Mouse (Mus musculus) lung, postnatal 0 days (tissue): Measurements from ENCODE around the gene Psrc1. TPM values are rescaled to one million over a fixed set of nuclear protein-coding genes. Genes with fewer than 3 reads are reported as not detected.

Experiments used
- ATAC-seq: fragments of 200-750 bp; cut with Nextera tagmentation; 2 replicates; pipeline ENCODE4 v1.8.0; 2017; ENCODE audit warnings: moderate library complexity
- DNase-seq: peaks from one replicate; pipeline ENCODE4 v3.0.0-alpha.2; 2016; ENCODE audit warnings: low spot score
- H3K27ac ChIP-seq: fragments of 300-500 bp; sonication (generic); 2 replicates; pipeline ENCODE4 v1.5.1; 2014; ENCODE audit warnings: antibody characterized with exemption, mild to moderate bottlenecking, low read length, mixed read lengths
- H3K27me3 ChIP-seq: fragments of 300-500 bp; sonication (generic); replicated peaks from 2 replicates; pipeline ENCODE4 v1.6.1; 2014; ENCODE audit warnings: low read length, mixed read lengths; ENCODE audit not compliant: insufficient read depth
- H3K36me3 ChIP-seq: fragments of 300-500 bp; sonication (generic); 2 replicates; pipeline ENCODE4 v1.6.1; 2014; ENCODE audit warnings: low read length, mixed read lengths; ENCODE audit not compliant: insufficient read depth
- H3K4me1 ChIP-seq: fragments of 300-500 bp; sonication (generic); 2 replicates; pipeline ENCODE4 v1.6.1; 2014; ENCODE audit warnings: antibody characterized with exemption, low read depth, low read length, mixed read lengths; ENCODE audit not compliant: insufficient read depth
- H3K4me2 ChIP-seq: fragments of 300-500 bp; sonication (generic); replicated peaks from 2 replicates; pipeline ENCODE4 v1.6.1; 2014; ENCODE audit warnings: low read depth, mild to moderate bottlenecking, low read length, moderate library complexity, mixed read lengths
- H3K4me3 ChIP-seq: fragments of 300-500 bp; sonication (generic); 2 replicates; pipeline ENCODE4 v1.5.1; 2014; ENCODE audit warnings: low read depth, low read length
- H3K9ac ChIP-seq: fragments of 300-500 bp; sonication (generic); replicated peaks from 2 replicates; pipeline ENCODE4 v1.6.1; 2014; ENCODE audit warnings: low read depth, mild to moderate bottlenecking
- H3K9me3 ChIP-seq: fragments of 300-500 bp; sonication (generic); 2 replicates; pipeline ENCODE4 v1.6.1; 2016; ENCODE audit warnings: low read length, mixed read lengths
- CTCF ChIP-seq: IDR thresholded peaks from 2 replicates; pipeline ENCODE4 v1.5.1; 2016; ENCODE audit warnings: antibody characterized with exemption, mild to moderate bottlenecking
- EP300 ChIP-seq: IDR thresholded peaks from 2 replicates; pipeline ENCODE4 v1.6.1; 2016; ENCODE audit warnings: antibody characterized with exemption, mild to moderate bottlenecking, control low read depth
- WGBS: fragments of 180-500 bp; shearing (Covaris S2); extraction: QIAGEN DNeasy Blood & Tissue Kit; methylation state at CpG from one replicate; pipeline ENCODE4 v1.1.7; 2014; 5-methylcytosine and 5-hydroxymethylcytosine counted together
- polyA plus RNA-seq: library from polyadenylated mRNA; unstranded; fragments of >200 nt; fragmentation: Nextera tagmentation; extraction: Ambion mirVana; gene quantifications from 2 replicates; pipeline ENCODE4 v1.2.1, GENCODE M21; 2015

Psrc1 gene
- polyA plus RNA-seq, result 2.3 and 3.7 TPM in 2 replicates

- Histone ChIP-seq H3K4me2 (peak within 1 kb of the TSS; percentile 51), H3K27ac (no peak within 1 kb of the TSS), H3K36me3 (no peaks in the 10 kb centered on the region), H3K9me3 (no peaks in the 10 kb centered on the region), H3K9ac (peak within 1 kb of the TSS; percentile 23; the same call in 1 of the 2 replicates), H3K4me1 (peaks cover under 1% of the 10 kb centered on the region; the same call in 1 of the 2 replicates), H3K27me3 (no peaks in the 10 kb centered on the region), H3K4me3 (peak within 1 kb of the TSS; percentile 61)
- 2% methylated on average over 44 of the region's 44 CpGs for WGBS
- TF ChIP-seq EP300, result no peak
- TF ChIP-seq CTCF, result no peak
- ATAC-seq, result peak; percentile 95
- peak; percentile 95 for DNase-seq
Observed at GRCm38 (mm10) chr3:108383485-108384354, at the start of gene Psrc1. TSS of gene Psrc1 (plus strand) at chr3:108383839.

DNA sequence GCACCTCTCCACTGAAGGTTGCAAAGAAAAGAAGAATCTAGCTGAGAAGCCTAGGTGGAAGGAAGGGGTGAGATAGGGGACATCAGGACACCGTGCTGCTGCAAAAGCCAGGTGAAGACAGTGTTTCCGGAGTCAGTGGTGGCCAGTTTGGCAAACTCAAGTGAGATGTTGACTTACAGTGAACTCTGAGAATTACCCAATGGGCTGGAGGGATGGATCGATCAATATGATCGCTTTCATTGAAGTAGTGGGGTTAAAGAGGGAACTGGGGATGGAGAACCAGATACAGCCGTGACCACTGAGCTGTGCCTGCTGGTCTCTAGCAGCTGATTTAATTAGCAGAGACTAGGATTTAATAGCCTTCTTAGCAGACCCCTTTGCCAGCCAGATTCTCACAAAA lies 46.8 kb upstream of the Psrc1 start:
- no peak for TF ChIP-seq EP300
- TF ChIP-seq CTCF, result no peak
- ATAC-seq (no peak), DNase-seq (no peak)
- Histone ChIP-seq H3K36me3 (peaks cover 52% of the 10 kb centered on the region; the same call in 1 of the 2 replicates), H3K4me3 (no peak overlapping the region), H3K4me2 (no peak overlapping the region), H3K9me3 (no peaks in the 10 kb centered on the region), H3K27me3 (no peaks in the 10 kb centered on the region), H3K27ac (no peak overlapping the region), H3K4me1 (no peaks in the 10 kb centered on the region), H3K9ac (no peak overlapping the region)
- WGBS, result 94% methylated on average over 5 of the region's 5 CpGs

GRCm38 (mm10) chr3:108341040-108341439 lies 42.6 kb upstream of the Psrc1 start:
- ATAC-seq (no peak), DNase-seq (no peak)
- no peaks in the 10 kb centered on the region for H3K9me3 ChIP-seq
- H3K36me3 ChIP-seq, result peaks cover 42% of the 10 kb centered on the region; the same call in 1 of the 2 replicates
- no peak overlapping the region for H3K9ac ChIP-seq
- no peak overlapping the region for H3K4me2 ChIP-seq
- no peak for TF ChIP-seq EP300
- TF ChIP-seq CTCF, result no peak
- H3K27ac ChIP-seq, result peak overlapping the region; percentile 33; the same call in 1 of the 2 replicates
- H3K4me3 ChIP-seq, result no peak overlapping the region
- no peaks in the 10 kb centered on the region for H3K4me1 ChIP-seq
- no peaks in the 10 kb centered on the region for H3K27me3 ChIP-seq
- WGBS, result 76% methylated on average over 2 of the region's 2 CpGs

DNA sequence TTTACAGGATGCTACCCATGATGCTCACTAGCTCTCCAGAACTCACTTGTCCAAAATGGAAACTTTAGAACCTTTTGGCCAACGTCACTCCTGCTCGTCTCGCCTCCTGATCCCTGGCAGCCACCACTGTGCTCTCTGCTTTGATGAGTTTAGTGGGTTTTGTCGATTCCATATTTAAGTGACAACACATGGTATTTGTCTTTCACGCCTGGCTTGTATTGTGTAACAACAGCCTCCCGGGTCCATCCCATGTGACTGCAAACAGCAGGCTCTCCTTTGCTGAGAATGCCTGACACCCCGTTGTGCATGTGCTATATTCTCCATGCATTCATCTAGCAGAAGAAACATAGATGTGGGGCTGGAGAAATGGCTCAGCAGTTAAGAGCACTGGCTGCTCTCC lies 41.5 kb upstream of the Psrc1 start:
- Histone ChIP-seq H3K27ac (no peak overlapping the region), H3K9ac (no peak overlapping the region)

DNA sequence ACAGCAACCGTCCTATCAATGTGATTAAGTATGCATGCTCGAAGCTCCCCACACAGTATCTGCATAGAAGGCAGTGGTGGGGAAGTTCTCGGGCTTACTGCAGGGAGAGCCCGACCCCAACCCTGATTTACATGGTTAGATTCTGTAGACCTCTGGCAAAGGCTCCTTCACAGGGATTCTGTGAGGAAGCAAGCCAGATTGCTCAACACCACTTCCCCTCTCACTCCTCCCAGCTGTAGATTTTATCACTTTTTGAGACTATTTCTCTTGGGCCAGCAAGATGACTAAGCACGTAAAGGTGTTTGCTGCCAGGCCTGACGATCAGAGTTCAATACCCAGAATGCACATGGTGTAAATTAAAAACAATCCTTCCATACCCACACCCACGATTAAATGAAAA lies 37.8 kb upstream of the Psrc1 start:
- Histone ChIP-seq H3K9me3 (no peaks in the 10 kb centered on the region), H3K9ac (no peak overlapping the region), H3K27ac (no peak overlapping the region), H3K4me2 (no peak overlapping the region), H3K36me3 (peaks cover 41% of the 10 kb centered on the region), H3K4me1 (no peaks in the 10 kb centered on the region), H3K4me3 (no peak overlapping the region), H3K27me3 (no peaks in the 10 kb centered on the region)
- 71% methylated on average over 7 of the region's 7 CpGs for WGBS
- DNase-seq (no peak), ATAC-seq (no peak)
- TF ChIP-seq EP300, result no peak
- no peak for TF ChIP-seq CTCF

More for the DNA sequence above, 41.5 kb upstream of the Psrc1 start:
- Histone ChIP-seq H3K36me3 (peaks cover 34% of the 10 kb centered on the region; the same call in 1 of the 2 replicates), H3K27me3 (no peaks in the 10 kb centered on the region), H3K4me2 (no peak overlapping the region), H3K4me1 (no peaks in the 10 kb centered on the region), H3K9me3 (no peaks in the 10 kb centered on the region), H3K4me3 (no peak overlapping the region)
- 53% methylated on average over 7 of the region's 7 CpGs for WGBS
- ATAC-seq, result peak; percentile 89
- TF ChIP-seq EP300, result peak; percentile 77
- no peak for TF ChIP-seq CTCF
- peak; percentile 80 for DNase-seq

- no peak overlapping the region for H3K4me2 ChIP-seq
- no peak for ATAC-seq
- no peak overlapping the region for H3K9ac ChIP-seq
- no peaks in the 10 kb centered on the region for H3K9me3 ChIP-seq
- H3K36me3 ChIP-seq, result peaks cover 49% of the 10 kb centered on the region
- H3K4me1 ChIP-seq, result no peaks in the 10 kb centered on the region
- no peak overlapping the region for H3K4me3 ChIP-seq
- WGBS, result 73% methylated on average over 9 of the region's 9 CpGs
- H3K27me3 ChIP-seq, result no peaks in the 10 kb centered on the region
- TF ChIP-seq CTCF (no peak), EP300 (no peak)
- no peak overlapping the region for H3K27ac ChIP-seq
- no peak for DNase-seq
Observed at GRCm38 (mm10) chr3:108348376-108348775, 35.3 kb upstream of the Psrc1 start.
